Mouse (Mus musculus) embryonic fibroblast, embryonic 13.5 days (primary cell): ENCODE data around the gene Areg.

Experiments used
- CTCF ChIP-seq: IDR thresholded peaks from 2 replicates; pipeline ENCODE4 v1.5.1; 2011; ENCODE audit warnings: mild to moderate bottlenecking, control low read depth, low read length, moderate library complexity, borderline replicate concordance; ENCODE audit not compliant: insufficient read depth
- POLR2A ChIP-seq: IDR thresholded peaks from 2 replicates; pipeline ENCODE4 v1.6.1; 2011; ENCODE audit warnings: low read depth, mild to moderate bottlenecking, control low read depth, low read length, moderate library complexity

- TF ChIP-seq CTCF = no peak
- TF ChIP-seq POLR2A = no peak
These were observed 20.8 kb upstream of the Areg start for GRCm38 (mm10) chr5:91118618-91119017.
